Mouse (Mus musculus) bone marrow, adult 2 months (tissue): ENCODE results near the gene Trarg1.

Source experiments
- CTCF ChIP-seq: fragments of 200-500 bp; IDR thresholded peaks from 2 replicates; pipeline ENCODE4 v1.5.1; 2011; ENCODE audit warnings: low read length, control low read depth; ENCODE audit not compliant: control insufficient read depth, insufficient read depth
- POLR2A ChIP-seq: fragments of 200-500 bp; IDR thresholded peaks from 2 replicates; pipeline ENCODE4 v1.6.1; 2011; ENCODE audit warnings: low read depth, mild to moderate bottlenecking, control low read depth, low read length, borderline replicate concordance; ENCODE audit not compliant: control insufficient read depth

GRCm38 (mm10) chr11:76674199-76674598 is 5.4 kb upstream of the Trarg1 start:
- TF ChIP-seq POLR2A (no peak), CTCF (no peak)
